Mouse (Mus musculus) lung, adult 2 months (tissue): ENCODE results near the gene Tm9sf3. TPM values are rescaled to one million over a fixed set of nuclear protein-coding genes. Genes with fewer than 3 reads are reported as not detected.

Experiments
- DNase-seq: peaks from one replicate; pipeline ENCODE4 v3.0.0; 2022
- H3K4me1 ChIP-seq: fragments of 200-500 bp; 2 replicates; pipeline ENCODE4 v1.6.1; 2011; ENCODE audit warnings: low read length; ENCODE audit not compliant: control insufficient read depth, insufficient read depth
- H3K4me3 ChIP-seq: fragments of 200-500 bp; replicated peaks from 2 replicates; pipeline ENCODE3; 2011; ENCODE audit warnings: low read depth, mild to moderate bottlenecking, control low read depth, low read length; ENCODE audit errors: extremely low read depth
- CTCF ChIP-seq: fragments of 200-500 bp; IDR thresholded peaks from 2 replicates; pipeline ENCODE4 v1.5.1; 2011; ENCODE audit warnings: mild to moderate bottlenecking, low read length, control low read depth; ENCODE audit not compliant: insufficient read depth
- POLR2A ChIP-seq: fragments of 200-500 bp; IDR thresholded peaks from 2 replicates; pipeline ENCODE4 v1.6.1; 2011; ENCODE audit warnings: low read depth, mild to moderate bottlenecking, control low read depth, low read length, borderline replicate concordance; ENCODE audit errors: extremely low read depth
- WGBS: fragments of 180-500 bp; shearing (Covaris S2); methylation state at CpG from one replicate; pipeline ENCODE4 v1.1.7; 2018; 5-methylcytosine and 5-hydroxymethylcytosine counted together
- polyA plus RNA-seq: library from polyadenylated mRNA; depleted of rRNA; stranded (reverse); fragments of >200 nt; gene quantifications from 2 replicates; pipeline ENCODE4 v1.2.3, GENCODE M21; 2012; rRNA removed

Gene Tm9sf3
- polyA plus RNA-seq, 1 experiment: 65.4 TPM

GRCm38 (mm10) chr19:41191724-41192123 lies 72.1 kb downstream of the Tm9sf3 start:
- DNase-seq: no peak
- no peaks in the 10 kb centered on the region for H3K4me1 ChIP-seq

GRCm38 (mm10) chr19:41190876-41191434 lies 72.8 kb downstream of the Tm9sf3 start:
- no peak for TF ChIP-seq POLR2A
- no peak for TF ChIP-seq CTCF
- DNase-seq: no peak
- 69% methylated on average over 6 of the region's 6 CpGs for WGBS
- Histone ChIP-seq H3K4me3 (no peak overlapping the region), H3K4me1 (no peaks in the 10 kb centered on the region)

More at GRCm38 (mm10) chr19:41191724-41192123, 72.1 kb downstream of the Tm9sf3 start:
- TF ChIP-seq CTCF: no peak
- no peak for TF ChIP-seq POLR2A
- H3K4me3 ChIP-seq: no peak overlapping the region
- 86% methylated on average over 9 of the region's 9 CpGs for WGBS

DNA sequence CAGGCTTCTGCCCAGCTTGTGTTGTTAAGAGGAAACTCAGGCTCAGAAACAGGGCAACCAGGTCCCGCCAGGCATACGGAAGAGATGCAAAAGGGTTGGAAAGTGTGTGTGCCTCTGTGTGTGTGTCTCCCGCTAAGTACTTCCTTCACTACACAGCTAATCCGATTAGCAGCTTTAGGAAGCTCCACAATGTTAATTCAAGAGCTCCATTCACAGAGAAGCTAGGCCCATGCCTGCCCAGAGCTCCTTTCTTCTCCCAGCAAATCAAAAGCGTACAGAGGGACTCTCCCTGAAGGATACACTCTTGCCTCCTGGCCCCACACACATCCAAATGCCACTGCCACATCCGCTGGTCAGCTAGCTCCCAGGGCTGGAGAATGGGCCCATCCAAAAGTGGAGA lies 86.5 kb downstream of the Tm9sf3 start:
- no peak overlapping the region for H3K4me3 ChIP-seq
- 45% methylated on average over 6 of the region's 6 CpGs for WGBS
- no peaks in the 10 kb centered on the region for H3K4me1 ChIP-seq
- no peak for DNase-seq
- no peak for TF ChIP-seq POLR2A
- TF ChIP-seq CTCF: no peak

DNA sequence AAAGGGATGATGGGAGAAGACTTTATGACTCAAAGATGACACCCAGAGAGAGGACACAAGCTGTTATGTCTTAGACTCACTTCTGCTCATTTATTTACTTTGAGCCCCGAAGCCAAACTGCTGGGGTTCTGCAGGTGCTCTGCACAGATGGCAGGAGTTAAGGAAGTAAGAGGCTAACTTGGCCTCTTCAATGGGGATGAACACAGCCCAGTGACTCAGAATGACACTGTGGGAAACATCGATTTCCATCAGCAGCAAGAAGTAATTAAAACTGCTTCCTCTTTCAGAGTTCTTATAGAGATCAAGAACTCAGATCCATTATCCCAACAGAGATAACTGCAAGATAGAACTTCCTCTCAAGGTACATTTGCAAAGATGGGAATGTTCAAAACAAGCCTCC lies 86.9 kb downstream of the Tm9sf3 start:
- 54% methylated on average over 2 of the region's 2 CpGs for WGBS
- TF ChIP-seq POLR2A (no peak), CTCF (no peak)

DNA sequence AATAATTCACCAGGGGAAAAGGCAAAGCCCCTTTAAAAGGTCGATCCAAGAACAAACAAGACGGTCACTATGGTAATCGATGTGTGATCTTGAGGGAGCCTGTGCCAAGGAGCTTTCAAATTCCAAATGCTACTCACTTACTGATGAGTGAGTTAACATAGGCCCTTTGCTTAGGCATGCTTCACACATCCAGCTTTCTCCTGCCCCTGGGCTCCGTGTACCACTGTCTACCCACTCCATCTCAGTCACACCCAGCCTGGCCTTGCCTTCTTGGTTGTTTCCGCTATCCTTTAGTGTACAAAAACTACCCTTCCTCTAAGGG lies 97.9 kb downstream of the Tm9sf3 start:
- Histone ChIP-seq H3K4me3 (no peak overlapping the region), H3K4me1 (no peaks in the 10 kb centered on the region)
- DNase-seq: no peak
- 70% methylated on average over 5 of the region's 5 CpGs for WGBS
- TF ChIP-seq CTCF: no peak
- TF ChIP-seq POLR2A: no peak

More for the DNA sequence above, 86.9 kb downstream of the Tm9sf3 start:
- Histone ChIP-seq H3K4me1 (no peaks in the 10 kb centered on the region), H3K4me3 (no peak overlapping the region)
- DNase-seq: no peak

- no peak for DNase-seq
- Histone ChIP-seq H3K4me3 (no peak overlapping the region), H3K4me1 (no peaks in the 10 kb centered on the region)
- 78% methylated on average over 14 of the region's 14 CpGs for WGBS
- no peak for TF ChIP-seq POLR2A
Measured at GRCm38 (mm10) chr19:41165144-41165913, 98.5 kb downstream of the Tm9sf3 start.

GRCm38 (mm10) chr19:41164447-41165095 lies 99.2 kb downstream of the Tm9sf3 start:
- 81% methylated on average over 10 of the region's 10 CpGs for WGBS
- no peak for DNase-seq
- no peak overlapping the region for H3K4me3 ChIP-seq
- no peaks in the 10 kb centered on the region for H3K4me1 ChIP-seq
- TF ChIP-seq POLR2A: no peak
- TF ChIP-seq CTCF: no peak

Other genes with a start within 250 kb of the Tm9sf3 start
- 0.10 and 0.11 TPM in 2 replicates for gene Dntt, start 234.7 kb downstream of the Tm9sf3 start, polyA plus RNA-seq
- gene Opalin, start 186.9 kb downstream of the Tm9sf3 start, polyA plus RNA-seq: not detected in 2 replicates
- gene Tll2, start 57.2 kb downstream of the Tm9sf3 start, polyA plus RNA-seq: 0.03 and 0.21 TPM in 2 replicates
- gene Pik3ap1, start 121.1 kb upstream of the Tm9sf3 start, polyA plus RNA-seq: 20.2 and 25.9 TPM in 2 replicates
- 2.5 and 3.3 TPM in 2 replicates for gene Lcor, start 218.6 kb upstream of the Tm9sf3 start, polyA plus RNA-seq